Mouse (Mus musculus) E14TG2a.4 (cell line): Measurements from ENCODE around the gene Clec9a.

Source experiments
- CTCF ChIP-seq: conservative IDR thresholded peaks from 2 replicates; pipeline ENCODE4 v1.5.1; 2014; ENCODE audit warnings: low read length
- POU5F1 ChIP-seq: IDR thresholded peaks from 2 replicates; pipeline ENCODE4 v1.6.1; 2014; ENCODE audit warnings: low read length, borderline replicate concordance

GRCm38 (mm10) chr6:129403391-129403790 lies 5.3 kb upstream of the Clec9a start:
- TF ChIP-seq CTCF (no peak), POU5F1 (no peak)
